In genomic region chr11:107431197-107431965, GRCm38 (mm10) we compare ENCODE assay signal across 18 mouse cellular contexts. TPM values are rescaled to one million over a fixed set of nuclear protein-coding genes. Genes with fewer than 3 reads are reported as not detected.
DNase-seq lines count a peak whose midpoint lies in the region; ATAC-seq and TF ChIP-seq lines count a peak whose summit lies in the region.
"Had no signal": no experiment of that assay in that cellular context is flagged by ENCODE, and none has a peak within 500 bp of the region (broad histone marks: within the 10 kb centered on the region; RNA-seq: fewer than 3 reads in every experiment).

No protein-coding gene starts in this region.

- H3K4me3 ChIP-seq in forebrain, postnatal 0 days (ENCODE audit: low read depth, low read length): no peak overlapping the region
- no peak overlapping the region for H3K4me3 ChIP-seq in forebrain, embryonic 13.5 days
- no peak overlapping the region for H3K4me3 ChIP-seq in liver, embryonic 15.5 days (replicated peaks)
- no peak overlapping the region for H3K4me3 ChIP-seq in liver, embryonic 11.5 days (ENCODE audit: low read depth, low read length)
- H3K4me3 ChIP-seq: hindbrain, embryonic 10.5 days; left cerebral cortex, adult 2 months; lung, embryonic 15.5 days; midbrain, embryonic 12.5 days had no signal

- H3K9me3 ChIP-seq in forebrain, postnatal 0 days (ENCODE audit: low read length): no peaks in the 10 kb centered on the region
- H3K9me3 ChIP-seq in forebrain, embryonic 13.5 days (replicated peaks): peaks cover 5% of the 10 kb centered on the region
- H3K9me3 ChIP-seq in liver, embryonic 15.5 days (replicated peaks): no peaks in the 10 kb centered on the region
- no peaks in the 10 kb centered on the region for H3K9me3 ChIP-seq in liver, embryonic 11.5 days (ENCODE audit: control insufficient read depth, low read length)
- H3K9me3 ChIP-seq: hindbrain, embryonic 10.5 days; lung, embryonic 15.5 days; midbrain, embryonic 12.5 days had no signal

- DNase-seq in forebrain, postnatal 0 days: no peak
- no peak for DNase-seq in liver, embryonic 11.5 days (ENCODE audit: low spot score)
- peak; percentile 13 for DNase-seq in adipocyte (ENCODE audit: low spot score)
- peak; percentile 48 to 80 for DNase-seq in kidney, postnatal 25 days
- DNase-seq in urinary bladder, postnatal 4 days (ENCODE audit: low spot score in 2 of 2): no peak
- DNase-seq: cerebellum, adult 11-12 months; cerebellum, postnatal 36 days; gastrocnemius, postnatal 25 days had no signal

- 0 out of 2 replicates have a peak overlapping the region, but pooled peaks have one; percentile 21 for H3K27ac ChIP-seq in forebrain, postnatal 0 days (ENCODE audit: low read depth, low read length)
- no peak overlapping the region for H3K27ac ChIP-seq in forebrain, embryonic 13.5 days
- peak overlapping the region; percentile 38 for H3K27ac ChIP-seq in liver, embryonic 15.5 days (replicated peaks)
- H3K27ac ChIP-seq in liver, embryonic 11.5 days (ENCODE audit: low read depth, low read length): no peak overlapping the region
- H3K27ac ChIP-seq: hindbrain, embryonic 10.5 days; left cerebral cortex, adult 2 months; lung, embryonic 15.5 days; macrophage; midbrain, embryonic 12.5 days had no signal

- ATAC-seq in forebrain, postnatal 0 days: no peak
- no peak for ATAC-seq in forebrain, embryonic 13.5 days
- peak; percentile 38; the same call in 1 of the 2 replicates for ATAC-seq in liver, embryonic 15.5 days (ENCODE audit: insufficient read depth)
- no peak for ATAC-seq in liver, embryonic 11.5 days (replicated peaks; ENCODE audit: low FRiP score)
- no peak for ATAC-seq in erythroblast, adult 5-6 weeks (replicated peaks; ENCODE audit: low FRiP score, poor library complexity, severe bottlenecking)
- ATAC-seq: inflammation-experienced regulatory T-cells, adult 6 months had no signal

- H3K27me3 ChIP-seq in forebrain, postnatal 0 days (ENCODE audit: insufficient read depth, low read length): no peaks in the 10 kb centered on the region
- H3K27me3 ChIP-seq in forebrain, embryonic 13.5 days: no peaks in the 10 kb centered on the region
- H3K27me3 ChIP-seq in liver, embryonic 15.5 days: no peaks in the 10 kb centered on the region
- no peaks in the 10 kb centered on the region for H3K27me3 ChIP-seq in liver, embryonic 11.5 days (replicated peaks; ENCODE audit: control insufficient read depth, insufficient read depth, low read length)
- H3K27me3 ChIP-seq: CH12.LX; lung, embryonic 15.5 days; midbrain, embryonic 12.5 days had no signal

- no peaks in the 10 kb centered on the region for H3K36me3 ChIP-seq in forebrain, postnatal 0 days (ENCODE audit: insufficient read depth)
- 0 out of 2 replicates have a peak, but pooled peaks cover 9% of the 10 kb centered on the region for H3K36me3 ChIP-seq in forebrain, embryonic 13.5 days (ENCODE audit: poor library complexity, severe bottlenecking)
- no peaks in the 10 kb centered on the region for H3K36me3 ChIP-seq in liver, embryonic 15.5 days (replicated peaks)
- no peaks in the 10 kb centered on the region for H3K36me3 ChIP-seq in liver, embryonic 11.5 days (ENCODE audit: control insufficient read depth, insufficient read depth, low read length)
- H3K36me3 ChIP-seq: hindbrain, embryonic 10.5 days; lung, embryonic 15.5 days; midbrain, embryonic 12.5 days had no signal

- H3K9ac ChIP-seq in forebrain, postnatal 0 days: no peak overlapping the region
- H3K9ac ChIP-seq in forebrain, embryonic 13.5 days: no peak overlapping the region
- H3K9ac ChIP-seq in liver, embryonic 15.5 days: no peak overlapping the region
- H3K9ac ChIP-seq in liver, embryonic 11.5 days (ENCODE audit: low read depth, low read length): no peak overlapping the region
- H3K9ac ChIP-seq: lung, embryonic 15.5 days; midbrain, embryonic 12.5 days had no signal

- no peak for TF ChIP-seq CTCF in forebrain, postnatal 0 days (IDR thresholded peaks at IDR 0.05; ENCODE audit: low read depth)

- H3K4me2 ChIP-seq in forebrain, postnatal 0 days (ENCODE audit: low read depth): no peak overlapping the region
- H3K4me2 ChIP-seq in forebrain, embryonic 13.5 days: no peak overlapping the region
- H3K4me2 ChIP-seq in liver, embryonic 15.5 days: no peak overlapping the region
- no peak overlapping the region for H3K4me2 ChIP-seq in liver, embryonic 11.5 days
- H3K4me2 ChIP-seq: lung, embryonic 15.5 days; midbrain, embryonic 12.5 days had no signal

- 87% methylated on average over 7 of the region's 7 CpGs for WGBS in forebrain, postnatal 0 days
- WGBS in forebrain, embryonic 13.5 days: 93% methylated on average over 7 of the region's 7 CpGs
- WGBS in liver, embryonic 15.5 days (ENCODE audit: insufficient replicate concordance): 67% methylated on average over 7 of the region's 7 CpGs
- 75% methylated on average over 7 of the region's 7 CpGs for WGBS in liver, embryonic 11.5 days

- no peaks in the 10 kb centered on the region for H3K4me1 ChIP-seq in forebrain, postnatal 0 days (ENCODE audit: insufficient read depth)
- H3K4me1 ChIP-seq in forebrain, embryonic 13.5 days: peaks cover 18% of the 10 kb centered on the region
- H3K4me1 ChIP-seq in liver, embryonic 15.5 days (replicated peaks): peaks cover 33% of the 10 kb centered on the region
- no peaks in the 10 kb centered on the region; the same call in 1 of the 2 replicates for H3K4me1 ChIP-seq in liver, embryonic 11.5 days (replicated peaks; ENCODE audit: control insufficient read depth, insufficient read depth, low read length)
- H3K4me1 ChIP-seq: lung, embryonic 15.5 days had no signal

RNA-seq across cellular contexts. Expression of gene Pitpnc1, which starts 39.1 kb away (rescaled TPM):
- total RNA-seq in forebrain, postnatal 0 days (2014; rRNA removed): 40.2 and 49.1 TPM in 2 replicates
- polyA plus RNA-seq in forebrain, postnatal 0 days (2015; fragmentation: Nextera tagmentation; extraction: Ambion mirVana): 33.7 and 47.6 TPM in 2 replicates
- polyA plus RNA-seq in forebrain, embryonic 13.5 days (2015; fragmentation: Nextera tagmentation; extraction: Ambion mirVana): 35.6 and 36.1 TPM in 2 replicates
- 7.0 and 7.3 TPM in 2 replicates for polyA plus RNA-seq in liver, embryonic 15.5 days (2015; fragmentation: Nextera tagmentation; extraction: Ambion mirVana)
- 19.2 and 19.4 TPM in 2 replicates for polyA plus RNA-seq in liver, embryonic 11.5 days (2014; fragmentation: Nextera tagmentation; extraction: Ambion mirVana)
- 14.4 and 15.7 TPM in 2 replicates for total RNA-seq in erythroblast, adult 5-6 weeks (2015; ENCODE audit: low replicate concordance)
- 9.8 and 20.1 TPM in 2 replicates for total RNA-seq in erythroblast, adult 5-6 weeks (2017; ENCODE audit: low replicate concordance)

RNA-seq across cellular contexts. Expression of gene Psmd12, which starts 47.9 kb away (rescaled TPM):
- 54.5 and 59.1 TPM in 2 replicates for total RNA-seq in forebrain, postnatal 0 days (2014; rRNA removed)
- polyA plus RNA-seq in forebrain, postnatal 0 days (2015; fragmentation: Nextera tagmentation; extraction: Ambion mirVana): 146 and 149 TPM in 2 replicates
- polyA plus RNA-seq in forebrain, embryonic 13.5 days (2015; fragmentation: Nextera tagmentation; extraction: Ambion mirVana): 171 and 174 TPM in 2 replicates
- polyA plus RNA-seq in liver, embryonic 15.5 days (2015; fragmentation: Nextera tagmentation; extraction: Ambion mirVana): 78.6 and 88.4 TPM in 2 replicates
- 222 and 237 TPM in 2 replicates for polyA plus RNA-seq in liver, embryonic 11.5 days (2014; fragmentation: Nextera tagmentation; extraction: Ambion mirVana)
- total RNA-seq in erythroblast, adult 5-6 weeks (2015; ENCODE audit: low replicate concordance): 27.6 and 40.2 TPM in 2 replicates
- total RNA-seq in erythroblast, adult 5-6 weeks (2017; ENCODE audit: low replicate concordance): 41.4 and 53.5 TPM in 2 replicates

Comparison
In these comparisons a context has a peak if more than half of its experiments do, and no peak if none do; other contexts are left out.
1. H3K27ac ChIP-seq: peak in forebrain, postnatal 0 days (single experiment) and liver, embryonic 15.5 days (single experiment); none in forebrain, embryonic 13.5 days (single experiment) and liver, embryonic 11.5 days (single experiment).
2. DNase-seq: peak in adipocyte (single experiment) and kidney, postnatal 25 days (2 of 2); none in forebrain, postnatal 0 days (single experiment), liver, embryonic 11.5 days (single experiment) and urinary bladder, postnatal 4 days (0 of 2).